Mouse (Mus musculus): Measurements from ENCODE around the gene Dbndd2. TPM values are rescaled to one million over a fixed set of nuclear protein-coding genes. Genes with fewer than 3 reads are reported as not detected.

The Dbndd2 gene
- polyA plus RNA-seq, 1 experiment from 2014 or later = 7.3 TPM

DNA sequence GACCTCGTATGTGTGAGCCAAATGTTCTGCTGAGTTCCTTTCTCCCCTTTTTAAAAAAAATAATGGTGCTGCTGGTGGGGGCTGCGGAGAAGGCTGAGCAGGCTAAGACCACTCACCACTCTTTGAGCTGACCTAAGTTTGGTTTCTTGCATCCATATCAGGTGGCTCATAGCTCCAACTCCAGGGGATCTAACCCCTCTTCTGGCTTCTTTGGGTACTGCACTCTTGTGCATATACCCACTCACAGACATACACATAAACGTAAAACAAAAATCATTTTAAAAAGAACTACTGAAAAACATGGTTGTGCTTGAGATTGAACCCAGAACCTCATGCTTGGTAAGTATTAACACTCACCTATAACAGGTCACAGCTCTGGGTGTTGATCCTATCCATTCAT, 19.0 kb downstream of the Dbndd2 start:
- Histone ChIP-seq H3K27me3 (replicated peaks) (no peaks in the 10 kb centered on the region), H3K36me3 (peaks cover 75% of the 10 kb centered on the region), H3K4me3 (no peak overlapping the region), H3K27ac (ENCODE audit: poor library complexity, severe bottlenecking) (no peak overlapping the region), H3K4me1 (replicated peaks) (0 out of 2 replicates have a peak, but pooled peaks cover 2% of the 10 kb centered on the region), H3K4me2 (no peak overlapping the region), H3K9me3 (replicated peaks) (peaks cover 15% of the 10 kb centered on the region), H3K9ac (no peak overlapping the region)
- 97% methylated on average over 3 of the region's 3 CpGs for WGBS
- ATAC-seq (ENCODE audit: insufficient number of reproducible peaks, low FRiP score) = no peak

DNA sequence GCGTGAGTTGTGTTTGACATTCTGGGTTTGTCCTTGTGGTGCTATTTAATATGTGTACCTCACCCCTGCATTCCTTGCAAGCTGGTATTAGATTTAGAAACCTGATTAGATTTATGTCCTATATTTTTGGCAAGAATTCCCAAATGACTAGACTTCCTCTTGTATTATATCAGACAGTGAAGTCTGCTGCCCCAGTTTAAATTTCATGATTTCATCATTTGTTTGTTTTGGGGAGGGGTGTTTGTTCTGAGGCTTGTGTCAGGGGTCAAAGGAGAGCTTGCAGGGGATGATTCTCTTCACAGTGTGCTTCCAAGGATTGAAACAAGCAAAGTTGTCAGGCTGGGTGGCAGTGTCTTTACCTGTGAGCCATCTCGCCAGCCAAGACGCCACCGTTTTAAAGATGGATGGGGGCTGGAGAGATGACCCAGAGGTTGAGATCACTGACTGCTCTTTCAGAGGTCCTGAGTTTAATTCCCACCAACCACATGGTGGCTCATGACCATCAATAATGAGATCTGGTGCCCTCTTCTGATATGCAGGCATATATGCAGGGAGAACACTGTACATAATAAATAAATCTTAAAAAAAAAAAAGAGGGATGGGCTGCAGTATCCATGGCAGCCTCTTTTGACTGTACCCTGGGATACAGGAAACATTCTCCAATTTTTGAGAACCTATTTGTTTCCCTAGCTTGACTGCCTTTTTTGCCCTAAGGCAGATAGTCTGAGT, 19.9 kb downstream of the Dbndd2 start:
- no peaks in the 10 kb centered on the region for H3K27me3 ChIP-seq (replicated peaks)
- 90% methylated on average over 4 of the region's 4 CpGs for WGBS
- H3K4me1 ChIP-seq (replicated peaks) = peaks cover 11% of the 10 kb centered on the region; the same call in 1 of the 2 replicates
- ATAC-seq (ENCODE audit: insufficient number of reproducible peaks, low FRiP score) = no peak
- H3K4me3 ChIP-seq = no peak overlapping the region
- no peak overlapping the region for H3K4me2 ChIP-seq
- peaks cover 15% of the 10 kb centered on the region for H3K9me3 ChIP-seq (replicated peaks)
- H3K9ac ChIP-seq = no peak overlapping the region
- H3K36me3 ChIP-seq = peaks cover 66% of the 10 kb centered on the region
- H3K27ac ChIP-seq (ENCODE audit: poor library complexity, severe bottlenecking) = no peak overlapping the region

DNA sequence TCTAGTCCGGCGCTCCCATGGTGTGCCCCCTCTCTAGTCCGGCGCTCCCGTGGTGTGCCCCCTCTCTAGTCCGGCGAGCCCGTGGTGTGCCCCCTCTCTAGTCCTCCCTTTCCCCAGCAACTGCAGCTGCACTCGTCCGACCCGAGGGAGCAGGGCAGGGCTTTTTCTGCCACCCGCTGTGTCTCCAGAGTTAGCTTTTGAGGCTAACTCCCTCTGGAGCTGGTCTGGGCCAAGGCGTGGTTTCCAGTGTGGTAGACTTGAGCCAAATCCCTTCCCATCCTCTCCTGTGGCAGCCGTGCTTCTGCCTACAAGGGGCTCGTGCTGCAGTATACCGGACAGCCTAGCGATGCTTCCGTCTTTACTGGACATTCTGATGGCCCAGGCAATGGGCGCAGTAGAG, 21.9 kb downstream of the Dbndd2 start:
- no peak overlapping the region for H3K27ac ChIP-seq (ENCODE audit: poor library complexity, severe bottlenecking)
- peaks cover 47% of the 10 kb centered on the region for H3K36me3 ChIP-seq
- peaks cover 18% of the 10 kb centered on the region for H3K4me1 ChIP-seq (replicated peaks)
- no peak for ATAC-seq (ENCODE audit: insufficient number of reproducible peaks, low FRiP score)
- no peaks in the 10 kb centered on the region for H3K27me3 ChIP-seq (replicated peaks)
- peaks cover 15% of the 10 kb centered on the region for H3K9me3 ChIP-seq (replicated peaks)
- WGBS = 85% methylated on average over 19 of the region's 19 CpGs
- H3K4me3 ChIP-seq = no peak overlapping the region
- H3K4me2 ChIP-seq = no peak overlapping the region
- no peak overlapping the region for H3K9ac ChIP-seq

DNA sequence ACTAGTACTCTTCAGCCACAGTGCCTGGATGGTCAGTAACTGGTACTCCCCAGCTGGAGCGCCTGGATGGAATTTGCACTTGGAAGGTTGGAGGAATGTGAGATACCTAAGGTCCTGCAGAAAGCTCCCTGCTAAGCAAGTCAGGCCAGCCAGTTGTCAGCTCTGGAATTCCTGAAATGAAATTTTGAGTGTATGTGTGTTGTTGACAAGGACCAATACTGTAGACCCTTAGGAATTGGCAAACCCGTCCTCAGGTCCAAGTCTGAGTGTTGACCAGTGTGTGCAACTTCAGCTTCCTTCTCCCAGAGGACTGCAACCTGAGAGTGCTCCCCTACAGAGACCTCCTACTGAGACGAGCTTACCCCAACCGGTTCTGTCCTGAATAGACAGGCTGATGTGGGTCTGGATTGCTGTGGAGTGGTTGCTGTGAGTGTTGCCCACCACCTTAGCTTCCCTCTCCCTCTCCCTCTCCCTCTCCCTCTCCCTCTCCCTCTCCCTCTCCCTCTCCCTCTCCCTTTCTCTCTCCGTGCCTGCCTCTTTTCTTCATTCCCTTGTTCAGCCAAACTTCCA, 24.8 kb downstream of the Dbndd2 start:
- H3K9ac ChIP-seq = no peak overlapping the region
- peaks cover 19% of the 10 kb centered on the region for H3K36me3 ChIP-seq
- no peak overlapping the region for H3K4me3 ChIP-seq
- WGBS = 31% methylated on average over 5 of the region's 5 CpGs
- H3K27ac ChIP-seq (ENCODE audit: poor library complexity, severe bottlenecking) = no peak overlapping the region
- no peak overlapping the region for H3K4me2 ChIP-seq
- H3K9me3 ChIP-seq (replicated peaks) = no peaks in the 10 kb centered on the region
- ATAC-seq (ENCODE audit: insufficient number of reproducible peaks, low FRiP score) = no peak
- no peaks in the 10 kb centered on the region for H3K27me3 ChIP-seq (replicated peaks)
- H3K4me1 ChIP-seq (replicated peaks) = peaks cover 18% of the 10 kb centered on the region

DNA sequence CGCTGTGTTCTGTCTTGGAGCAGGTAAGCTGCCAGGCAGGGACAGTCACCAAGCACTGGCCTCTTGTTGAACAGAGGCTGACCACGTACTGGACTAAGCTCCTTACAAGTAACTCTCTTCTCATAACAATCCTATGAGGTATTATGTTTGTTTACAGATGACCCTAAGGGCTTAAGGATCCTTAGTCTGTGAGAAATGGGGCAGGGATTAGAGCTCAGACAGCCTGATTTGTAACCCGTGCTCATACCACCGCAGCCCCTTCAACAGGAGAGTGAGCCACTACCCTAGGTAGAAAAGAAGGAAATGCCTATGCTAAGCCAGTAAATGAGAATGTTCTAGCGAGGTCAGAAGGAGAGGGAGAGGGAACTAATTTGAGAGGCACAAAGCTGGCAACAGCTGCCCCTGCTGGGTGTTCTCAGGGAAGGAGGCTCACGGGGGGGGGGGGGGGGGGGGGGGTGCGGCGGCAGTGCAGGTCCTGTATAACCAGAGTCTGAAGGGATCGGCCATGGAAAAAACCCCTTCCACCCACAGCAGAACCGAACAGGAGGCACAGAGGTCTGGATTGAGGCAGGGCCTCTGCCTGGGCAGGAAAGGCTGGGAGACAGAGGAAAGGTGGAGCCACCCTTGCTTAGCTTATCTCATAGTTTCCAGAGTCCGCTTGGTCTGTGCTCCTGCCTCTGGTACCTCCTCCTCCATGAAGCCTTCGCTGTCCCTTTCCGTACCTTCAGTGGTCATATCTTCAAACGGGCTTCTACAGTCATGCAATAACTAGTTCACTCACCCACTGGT, 26.4 kb downstream of the Dbndd2 start:
- Histone ChIP-seq H3K4me2 (no peak overlapping the region), H3K4me3 (no peak overlapping the region), H3K27me3 (replicated peaks) (no peaks in the 10 kb centered on the region), H3K4me1 (replicated peaks) (peaks cover 18% of the 10 kb centered on the region), H3K36me3 (peaks cover 5% of the 10 kb centered on the region; the same call in 1 of the 2 replicates), H3K9me3 (replicated peaks) (peaks cover 6% of the 10 kb centered on the region), H3K27ac (ENCODE audit: poor library complexity, severe bottlenecking) (peak overlapping the region; percentile 41), H3K9ac (no peak overlapping the region)
- ATAC-seq (ENCODE audit: insufficient number of reproducible peaks, low FRiP score) = peak; percentile 41; the same call in 1 of the 2 replicates
- WGBS = 46% methylated on average over 12 of the region's 14 CpGs

DNA sequence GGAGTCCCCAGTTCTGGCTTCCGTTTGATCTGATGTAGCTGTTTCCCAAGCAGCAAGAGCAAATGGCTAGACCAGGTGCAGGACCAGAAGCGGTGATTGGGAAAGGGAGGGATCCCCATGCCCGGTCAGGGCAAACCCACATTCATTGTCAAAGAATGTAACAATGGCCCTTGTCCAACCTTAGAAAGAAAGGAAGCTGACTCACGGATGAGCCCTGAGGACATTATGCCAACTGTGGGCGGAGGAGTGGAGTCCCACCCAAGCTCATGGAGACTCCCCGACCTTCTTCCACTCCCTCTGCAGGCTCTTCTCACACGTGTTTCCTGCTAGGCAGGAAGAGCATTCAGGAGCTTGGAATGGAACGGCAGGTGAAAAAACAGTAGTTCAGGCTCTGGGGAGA, 27.5 kb downstream of the Dbndd2 start:
- Histone ChIP-seq H3K4me1 (replicated peaks) (peaks cover 21% of the 10 kb centered on the region), H3K4me2 (no peak overlapping the region), H3K9ac (no peak overlapping the region), H3K4me3 (no peak overlapping the region), H3K27me3 (replicated peaks) (no peaks in the 10 kb centered on the region), H3K27ac (ENCODE audit: poor library complexity, severe bottlenecking) (no peak overlapping the region), H3K36me3 (no peaks in the 10 kb centered on the region; the same call in 1 of the 2 replicates), H3K9me3 (replicated peaks) (peaks cover 6% of the 10 kb centered on the region)
- 60% methylated on average over 8 of the region's 8 CpGs for whole genome bisulfite sequencing
- peak; percentile 48 for ATAC-seq (ENCODE audit: insufficient number of reproducible peaks, low FRiP score)

DNA sequence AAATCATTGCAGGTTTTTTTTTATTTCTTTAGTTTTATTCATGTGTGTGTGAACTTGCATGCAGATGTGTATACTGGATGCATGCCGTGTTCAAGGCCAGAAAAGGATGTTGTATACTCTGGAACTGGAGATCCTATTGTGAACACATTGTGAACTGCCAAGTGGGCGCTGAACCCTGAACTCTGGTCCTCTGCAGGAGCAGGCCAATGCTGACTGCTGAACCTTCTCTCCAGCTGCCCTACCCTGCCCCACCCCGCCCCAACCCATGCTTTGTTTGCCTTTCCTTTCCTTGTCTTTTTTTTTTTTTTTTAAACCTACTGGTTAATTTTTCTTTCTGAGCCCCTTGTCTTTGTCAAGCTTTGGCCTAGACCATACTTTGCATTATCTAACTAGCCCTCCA, 29.0 kb downstream of the Dbndd2 start:
- 68% methylated on average over 3 of the region's 3 CpGs for WGBS
- no peaks in the 10 kb centered on the region for H3K36me3 ChIP-seq
- H3K4me1 ChIP-seq (replicated peaks) = peaks cover 24% of the 10 kb centered on the region
- H3K4me3 ChIP-seq = no peak overlapping the region
- no peak for ATAC-seq (ENCODE audit: insufficient number of reproducible peaks, low FRiP score)
- H3K27ac ChIP-seq (ENCODE audit: poor library complexity, severe bottlenecking) = no peak overlapping the region
- no peak overlapping the region for H3K9ac ChIP-seq
- H3K27me3 ChIP-seq (replicated peaks) = no peaks in the 10 kb centered on the region
- no peak overlapping the region for H3K4me2 ChIP-seq
- H3K9me3 ChIP-seq (replicated peaks) = peaks cover 6% of the 10 kb centered on the region

DNA sequence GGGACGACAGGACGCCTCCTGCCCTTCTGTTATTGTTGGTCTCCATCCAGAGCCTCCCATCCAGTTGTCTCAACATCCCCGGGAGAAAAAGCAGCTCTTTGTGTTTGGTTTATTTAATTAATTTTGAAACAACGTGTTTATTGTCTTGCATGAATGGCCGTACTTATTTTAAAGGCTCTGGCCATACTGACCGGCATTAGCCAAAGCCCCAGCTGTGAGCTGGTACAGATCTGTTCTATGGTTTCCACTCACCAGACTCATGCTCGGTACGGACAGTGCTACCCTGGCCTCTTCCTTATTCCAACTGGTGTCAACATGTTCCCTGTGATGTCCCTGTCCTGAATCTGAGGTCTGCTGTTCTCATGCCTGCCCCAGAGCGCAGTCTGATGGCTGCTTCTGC, 30.0 kb downstream of the Dbndd2 start:
- Histone ChIP-seq H3K27ac (ENCODE audit: poor library complexity, severe bottlenecking) (no peak overlapping the region), H3K9me3 (replicated peaks) (peaks cover 6% of the 10 kb centered on the region), H3K27me3 (replicated peaks) (no peaks in the 10 kb centered on the region), H3K36me3 (no peaks in the 10 kb centered on the region), H3K4me1 (replicated peaks) (peaks cover 15% of the 10 kb centered on the region), H3K4me3 (no peak overlapping the region), H3K4me2 (no peak overlapping the region), H3K9ac (no peak overlapping the region)
- ATAC-seq (ENCODE audit: insufficient number of reproducible peaks, low FRiP score) = no peak
- WGBS = 69% methylated on average over 9 of the region's 9 CpGs

DNA sequence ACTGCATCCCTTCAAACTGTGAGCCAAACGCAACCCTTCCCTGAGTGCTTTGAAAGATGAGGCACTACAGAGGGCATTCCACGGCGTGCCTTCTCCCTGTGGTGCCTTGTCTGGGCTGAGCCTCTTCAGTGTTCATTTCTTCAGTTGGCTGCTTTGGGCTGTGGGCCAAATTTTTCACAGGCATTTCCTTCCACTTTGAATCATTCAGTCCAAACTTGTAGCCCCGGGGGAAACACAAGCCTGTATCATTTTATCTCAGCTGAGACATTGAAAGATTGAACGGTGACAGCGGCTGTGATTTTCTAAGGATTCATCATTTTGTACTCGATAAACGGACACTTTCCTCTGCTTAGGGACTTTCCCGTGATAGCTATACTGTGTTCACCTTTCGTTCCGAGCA, 30.7 kb downstream of the Dbndd2 start:
- H3K9ac ChIP-seq = no peak overlapping the region
- peaks cover 4% of the 10 kb centered on the region; the same call in 1 of the 2 replicates for H3K27me3 ChIP-seq (replicated peaks)
- H3K4me3 ChIP-seq = no peak overlapping the region
- H3K4me2 ChIP-seq = no peak overlapping the region
- peaks cover 6% of the 10 kb centered on the region for H3K9me3 ChIP-seq (replicated peaks)
- no peaks in the 10 kb centered on the region for H3K36me3 ChIP-seq
- 83% methylated on average over 11 of the region's 11 CpGs for WGBS
- peaks cover 15% of the 10 kb centered on the region for H3K4me1 ChIP-seq (replicated peaks)
- H3K27ac ChIP-seq (ENCODE audit: poor library complexity, severe bottlenecking) = no peak overlapping the region
- ATAC-seq (ENCODE audit: insufficient number of reproducible peaks, low FRiP score) = no peak

DNA sequence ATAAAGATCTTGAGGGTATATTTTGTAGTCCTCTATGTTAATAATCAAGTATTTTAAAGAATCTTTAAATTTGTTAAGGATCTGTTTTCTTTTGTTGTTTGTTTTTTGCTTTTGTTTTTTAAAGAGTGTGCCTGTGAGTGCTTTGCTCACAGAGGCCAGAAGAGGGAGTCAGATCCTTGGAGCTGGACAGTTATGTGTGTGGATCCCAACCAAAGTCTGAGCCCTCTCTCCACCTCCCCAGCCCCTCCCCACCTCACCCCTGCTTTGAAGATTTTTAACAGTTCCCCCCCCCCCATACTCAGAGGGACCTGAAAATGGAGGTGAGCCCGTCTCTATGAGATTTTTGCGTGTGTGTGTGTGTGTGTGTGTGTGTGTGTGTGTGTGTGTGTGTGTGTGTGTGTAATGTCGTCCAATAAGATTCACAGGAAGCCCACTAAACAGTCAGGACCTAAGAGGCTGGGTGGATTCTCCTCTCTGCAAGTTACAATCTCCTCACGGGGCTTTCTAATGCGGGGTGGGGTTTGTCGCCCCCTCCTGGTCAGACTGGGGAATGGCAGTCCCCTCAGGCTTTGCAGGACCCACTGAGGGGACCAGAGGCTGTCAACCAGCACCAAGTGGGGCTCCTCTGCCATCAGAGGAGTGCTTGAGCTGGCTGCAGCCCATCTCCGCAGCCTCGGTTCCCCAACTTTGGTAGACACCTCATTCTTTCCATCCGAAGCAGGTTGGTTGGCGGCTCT, 31.7 kb downstream of the Dbndd2 start:
- Histone ChIP-seq H3K9me3 (replicated peaks) (peaks cover 6% of the 10 kb centered on the region), H3K4me3 (no peak overlapping the region), H3K9ac (no peak overlapping the region), H3K27me3 (replicated peaks) (peaks cover 13% of the 10 kb centered on the region), H3K27ac (ENCODE audit: poor library complexity, severe bottlenecking) (peak overlapping the region; percentile 22; the same call in 1 of the 2 replicates), H3K4me2 (no peak overlapping the region), H3K36me3 (no peaks in the 10 kb centered on the region), H3K4me1 (replicated peaks) (peaks cover 9% of the 10 kb centered on the region)
- 27% methylated on average over 10 of the region's 10 CpGs for WGBS
- no peak for ATAC-seq (ENCODE audit: insufficient number of reproducible peaks, low FRiP score)

All from heart, embryonic 12.5 days (tissue).